Mouse (Mus musculus): ENCODE data around the gene Tnfaip2.

DNA sequence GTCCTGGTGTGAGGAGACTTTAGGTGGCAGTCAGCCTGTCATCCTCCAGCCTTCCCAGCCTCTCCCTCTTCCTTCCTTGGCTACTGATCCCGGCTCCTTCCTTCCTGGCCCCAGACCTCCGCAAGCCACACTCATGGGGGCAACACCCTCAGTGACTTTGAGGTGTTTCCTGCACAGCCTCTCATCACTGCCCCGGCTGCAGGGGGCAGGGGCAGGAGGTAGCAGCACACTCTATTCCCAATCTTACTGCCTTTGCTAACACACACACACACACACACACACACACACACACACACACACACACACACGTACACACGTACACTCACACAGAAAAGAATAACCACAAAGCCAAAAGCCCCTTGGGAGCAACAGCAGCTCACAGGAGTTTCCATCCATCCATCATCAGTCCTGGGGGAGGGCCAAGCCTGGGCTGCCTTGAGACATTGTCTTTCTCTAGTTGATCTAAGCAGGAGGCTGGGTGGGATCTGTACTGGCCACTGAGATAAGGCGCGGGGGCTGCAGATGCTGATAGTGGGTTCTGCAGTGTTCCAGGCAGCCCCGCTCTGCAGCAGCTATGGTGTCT, 7.4 kb upstream of the Tnfaip2 start:
- TF ChIP-seq GATA1 (IDR thresholded peaks at IDR 0.05; ENCODE audit: borderline replicate concordance, low read length), result no peak
- no peak for TF ChIP-seq FLI1 (IDR thresholded peaks at IDR 0.05; ENCODE audit: low read length)
